8 mouse cellular contexts compared by ENCODE assay signal in the genomic region with DNA sequence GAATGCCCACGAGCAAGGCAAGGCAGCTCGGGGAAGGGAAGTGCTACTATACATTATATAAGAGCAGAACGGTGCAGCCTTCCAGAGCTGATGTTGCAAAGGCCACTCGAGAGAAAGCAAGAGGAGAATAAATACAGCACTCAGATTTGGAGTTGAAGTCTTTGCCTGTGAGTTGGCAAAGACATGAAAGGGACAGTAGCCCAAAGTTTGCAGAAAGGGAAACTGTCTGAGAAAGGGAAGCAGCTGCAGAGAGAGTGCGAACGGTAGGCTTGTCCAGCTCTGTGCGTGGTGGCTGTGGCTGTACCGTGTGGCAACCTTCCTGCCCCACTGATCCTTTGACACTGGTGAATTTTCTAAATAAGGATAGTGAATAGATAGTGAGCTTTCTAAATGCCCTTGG. TPM values are rescaled to one million over a fixed set of nuclear protein-coding genes. Genes with fewer than 3 reads are reported as not detected.
DNase-seq lines count a peak whose midpoint lies in the region; ATAC-seq and TF ChIP-seq lines count a peak whose summit lies in the region.

No protein-coding gene starts in this region.

- no peak for TF ChIP-seq CTCF in heart, adult 2 months (IDR thresholded peaks at IDR 0.05)

- H3K4me3 ChIP-seq in heart, adult 2 months: peak overlapping the region; percentile 75
- H3K4me3 ChIP-seq in brown adipose tissue, adult 24 weeks (ENCODE audit: insufficient read depth, low read depth, low read length): peak overlapping the region; percentile 16; the same call in 1 of the 2 replicates
- H3K4me3 ChIP-seq in midbrain, embryonic 11.5 days (ENCODE audit: low read depth, low read length): peak overlapping the region; percentile 91

- TF ChIP-seq EP300 in heart, adult 2 months (IDR thresholded peaks at IDR 0.05; ENCODE audit: insufficient read depth, low read depth, low read length): no peak

- peak overlapping the region; percentile 15; the same call in 1 of the 2 replicates for H3K27ac ChIP-seq in heart, adult 2 months
- no peak overlapping the region for H3K27ac ChIP-seq in brown adipose tissue, adult 24 weeks (replicated peaks; ENCODE audit: low read depth, low read length)
- no peak overlapping the region for H3K27ac ChIP-seq in midbrain, embryonic 11.5 days (ENCODE audit: low read depth, low read length)

- H3K4me2 ChIP-seq in midbrain, embryonic 11.5 days: peak overlapping the region; percentile 84

- H3K9ac ChIP-seq in heart, adult 2 months (ENCODE audit: low read depth, low read length): peak overlapping the region; percentile 36; the same call in 1 of the 2 replicates
- peak overlapping the region; percentile 24; the same call in 1 of the 2 replicates for H3K9ac ChIP-seq in midbrain, embryonic 11.5 days (ENCODE audit: low read length)

- H3K27me3 ChIP-seq in heart, adult 2 months (ENCODE audit: control insufficient read depth, insufficient read depth, low read length): no peaks in the 10 kb centered on the region
- H3K27me3 ChIP-seq in midbrain, embryonic 11.5 days (ENCODE audit: control insufficient read depth, insufficient read depth, low read length): no peaks in the 10 kb centered on the region

- no peak for ATAC-seq in midbrain, embryonic 11.5 days (ENCODE audit: low FRiP score)

- 15% methylated on average over 8 of the region's 8 CpGs for WGBS in heart, adult 2 months
- 71% methylated on average over 8 of the region's 8 CpGs for WGBS in midbrain, embryonic 11.5 days

- TF ChIP-seq POLR2A in heart, adult 2 months (IDR thresholded peaks at IDR 0.05; ENCODE audit: insufficient read depth, low read depth, low read length): no peak

- 0 out of 2 replicates have a peak, but pooled peaks cover 6% of the 10 kb centered on the region for H3K36me3 ChIP-seq in heart, adult 2 months (ENCODE audit: control insufficient read depth, insufficient read depth, low read length)
- no peaks in the 10 kb centered on the region for H3K36me3 ChIP-seq in midbrain, embryonic 11.5 days (ENCODE audit: control insufficient read depth, insufficient read depth, low read length)

- intact Hi-C loops in heart, adult 2 months (cut with DNase I): loop anchor here (2.0 to 10.0 kb wide), 2 partner anchors 50 to 236 kb away; a partner anchor contains a TSS
- intact Hi-C loops in heart, postnatal 36 days (cut with DNase I): loop anchor here (5.0 kb wide), 1 partner anchor 238 kb away; a partner anchor contains a TSS
- intact Hi-C loops in gastrocnemius, postnatal 14 days (cut with DNase I; ENCODE audit: low total_unique reads): loop anchor here (10.0 kb wide), 1 partner anchor 46 kb away; no protein-coding TSS in a partner anchor

- no peaks in the 10 kb centered on the region for H3K9me3 ChIP-seq in midbrain, embryonic 11.5 days (ENCODE audit: control insufficient read depth, low read length)

- H3K79me2 ChIP-seq in heart, adult 2 months (replicated peaks; ENCODE audit: control insufficient read depth, insufficient read depth, low read length): peaks cover 3% of the 10 kb centered on the region

- DNase-seq in heart, adult 2 months: peak in 1 of 2 experiments; percentile 4
- no peak for DNase-seq in heart, postnatal 36 days
- DNase-seq in induced T-regulatory cell, adult 2 months (ENCODE audit: low read depth): peak; percentile 20
- DNase-seq in midbrain, embryonic 11.5 days (ENCODE audit: low spot score, missing footprints): peak; percentile 81
- no peak for DNase-seq in layer of hippocampus, postnatal 10 days (ENCODE audit: low spot score in 2 of 2)
- DNase-seq in gastrocnemius, adult 8-10 months (ENCODE audit: low spot score in 2 of 2): no peak
- DNase-seq in gastrocnemius, postnatal 14 days: no peak

- peaks cover 10% of the 10 kb centered on the region for H3K4me1 ChIP-seq in heart, adult 2 months (ENCODE audit: control insufficient read depth, insufficient read depth, low read length)
- peaks cover 12% of the 10 kb centered on the region for H3K4me1 ChIP-seq in brown adipose tissue, adult 24 weeks (ENCODE audit: control insufficient read depth, insufficient read depth, insufficient read length, low read length)
- H3K4me1 ChIP-seq in midbrain, embryonic 11.5 days (ENCODE audit: control insufficient read depth, insufficient read depth, low read length): peaks cover 17% of the 10 kb centered on the region

RNA-seq across cellular contexts. Expression of a gene that starts 1.6 kb away (rescaled TPM):
- 10 to 100 TPM; 27.8 to 29.6 TPM for total RNA-seq in heart, adult 2 months (2021)
- 27.5 and 32.0 TPM in 2 replicates for polyA plus RNA-seq in heart, adult 2 months (2012; rRNA removed)
- 10 to 100 TPM; 31.4 to 36.2 TPM for total RNA-seq in heart, postnatal 36 days (2021)
- polyA plus RNA-seq in brown adipose tissue, adult 24 weeks (2012; ENCODE audit: insufficient read depth, insufficient read length, missing spikeins): 20.5 and 20.6 TPM in 2 replicates
- polyA plus RNA-seq in midbrain, embryonic 11.5 days (2014; fragmentation: Nextera tagmentation; extraction: Ambion mirVana): 12.5 and 15.0 TPM in 2 replicates
- 10 to 100 TPM; 50.0 to 57.7 TPM for total RNA-seq in layer of hippocampus, postnatal 10 days (2021)
- 10 to 100 TPM; 19.4 to 28.2 (median 22.9) TPM for total RNA-seq in gastrocnemius, adult 8-10 months (2022)
- total RNA-seq in gastrocnemius, postnatal 14 days (2021): 10 to 100 TPM; 16.1 to 20.9 TPM

RNA-seq across cellular contexts. Expression of a gene that starts 8.9 kb away (rescaled TPM):
- total RNA-seq in heart, adult 2 months (2021): not detected
- not detected in 2 replicates for polyA plus RNA-seq in heart, adult 2 months (2012; rRNA removed)
- not detected for total RNA-seq in heart, postnatal 36 days (2021)
- 0.95 and 1.5 TPM in 2 replicates for polyA plus RNA-seq in brown adipose tissue, adult 24 weeks (2012; ENCODE audit: insufficient read depth, insufficient read length, missing spikeins)
- 0.38 and 0.39 TPM in 2 replicates for polyA plus RNA-seq in midbrain, embryonic 11.5 days (2014; fragmentation: Nextera tagmentation; extraction: Ambion mirVana)
- under 1 TPM in 1 of 2 experiments, not detected in 1; 0.27 TPM for total RNA-seq in layer of hippocampus, postnatal 10 days (2021)
- total RNA-seq in gastrocnemius, adult 8-10 months (2022): not detected
- under 1 TPM in 1 of 2 experiments, not detected in 1; 0.13 TPM for total RNA-seq in gastrocnemius, postnatal 14 days (2021)

RNA-seq across cellular contexts. Expression of a gene that starts 44.0 kb away (rescaled TPM):
- total RNA-seq in heart, adult 2 months (2021): 1,000 to 10,000 TPM; 1,049 to 1,165 TPM
- polyA plus RNA-seq in heart, adult 2 months (2012; rRNA removed): 476 and 1,108 TPM in 2 replicates
- 1,000 to 10,000 TPM; 1,148 to 1,194 TPM for total RNA-seq in heart, postnatal 36 days (2021)
- polyA plus RNA-seq in brown adipose tissue, adult 24 weeks (2012; ENCODE audit: insufficient read depth, insufficient read length, missing spikeins): 1,707 and 1,711 TPM in 2 replicates
- 201 and 211 TPM in 2 replicates for polyA plus RNA-seq in midbrain, embryonic 11.5 days (2014; fragmentation: Nextera tagmentation; extraction: Ambion mirVana)
- total RNA-seq in layer of hippocampus, postnatal 10 days (2021): 100 to 1,000 TPM; 218 to 263 TPM
- total RNA-seq in gastrocnemius, adult 8-10 months (2022): 100 to 1,000 TPM; 435 to 499 (median 482) TPM
- 100 to 1,000 TPM; 471 to 589 TPM for total RNA-seq in gastrocnemius, postnatal 14 days (2021)

Comparison
In these comparisons a context has a peak if more than half of its experiments do, and no peak if none do; other contexts are left out.
1. DNase-seq: peak in induced T-regulatory cell, adult 2 months (single experiment) and midbrain, embryonic 11.5 days (single experiment); none in heart, postnatal 36 days (0 of 2), layer of hippocampus, postnatal 10 days (0 of 2), gastrocnemius, adult 8-10 months (0 of 2) and gastrocnemius, postnatal 14 days (single experiment).
2. H3K4me3 ChIP-seq: peak in every context shown above with its lines; median percentile 91 in midbrain, embryonic 11.5 days; 75 in heart, adult 2 months; 16 in brown adipose tissue, adult 24 weeks.